Comparison of ENCODE assay signal across 11 mouse cellular contexts in genomic region chr1:143918949-143919348, GRCm38 (mm10).
DNase-seq lines count a peak whose midpoint lies in the region; ATAC-seq lines count a peak whose summit lies in the region.
"Had no signal": no experiment of that assay in that cellular context is flagged by ENCODE, and none has a peak within 500 bp of the region (broad histone marks: within the 10 kb centered on the region; RNA-seq: fewer than 3 reads in every experiment).

No protein-coding gene starts in this region.

- 79% methylated on average over 5 of the region's 5 CpGs for WGBS in intestine, embryonic 15.5 days
- 73% methylated on average over 5 of the region's 5 CpGs for WGBS in intestine, embryonic 16.5 days
- WGBS in forebrain, embryonic 11.5 days: 80% methylated on average over 5 of the region's 5 CpGs

- no peak for ATAC-seq in intestine, embryonic 15.5 days
- ATAC-seq in intestine, embryonic 16.5 days: no peak
- peak; percentile 76 for ATAC-seq in CD4-positive, CD25-positive, alpha-beta regulatory T cell, adult 4 months
- peak; percentile 32 to 41; a peak in 2 of 4 replicates for ATAC-seq in hematopoietic stem cell, adult 5-6 weeks (replicated peaks in 1 of 2; ENCODE audit: insufficient read depth in 1 of 2, low FRiP score in 2 of 2, low TSS enrichment in 1 of 2, low read depth in 1 of 2, poor library complexity in 2 of 2, severe bottlenecking in 2 of 2)
- no peak for ATAC-seq in forebrain, embryonic 11.5 days (replicated peaks; ENCODE audit: low FRiP score)

- H3K4me3 ChIP-seq in intestine, embryonic 15.5 days (replicated peaks): no peak overlapping the region
- no peak overlapping the region for H3K4me3 ChIP-seq in intestine, embryonic 16.5 days (ENCODE audit: low read length)
- no peak overlapping the region for H3K4me3 ChIP-seq in forebrain, embryonic 11.5 days (ENCODE audit: low read depth, low read length)
- H3K4me3 ChIP-seq: heart, embryonic 13.5 days had no signal

- H3K36me3 ChIP-seq in intestine, embryonic 15.5 days: no peaks in the 10 kb centered on the region
- no peaks in the 10 kb centered on the region for H3K36me3 ChIP-seq in intestine, embryonic 16.5 days (ENCODE audit: control insufficient read depth, insufficient read depth, low read length)
- no peaks in the 10 kb centered on the region for H3K36me3 ChIP-seq in splenic B cell, adult 2 months (ENCODE audit: control insufficient read depth, insufficient read depth, low read length, poor library complexity, severe bottlenecking)
- H3K36me3 ChIP-seq in forebrain, embryonic 11.5 days (ENCODE audit: control insufficient read depth, insufficient read depth, low read length): no peaks in the 10 kb centered on the region
- H3K36me3 ChIP-seq: heart, embryonic 13.5 days had no signal

- H3K4me2 ChIP-seq in intestine, embryonic 15.5 days (replicated peaks): no peak overlapping the region
- H3K4me2 ChIP-seq in intestine, embryonic 16.5 days (ENCODE audit: low read depth, low read length): no peak overlapping the region
- no peak overlapping the region for H3K4me2 ChIP-seq in forebrain, embryonic 11.5 days (ENCODE audit: low read depth, low read length, severe bottlenecking)
- H3K4me2 ChIP-seq: heart, embryonic 13.5 days; lung, embryonic 14.5 days had no signal

- H3K27ac ChIP-seq in intestine, embryonic 15.5 days: peak overlapping the region; percentile 36; the same call in 1 of the 2 replicates
- H3K27ac ChIP-seq in intestine, embryonic 16.5 days (ENCODE audit: low read length): no peak overlapping the region
- no peak overlapping the region for H3K27ac ChIP-seq in forebrain, embryonic 11.5 days (ENCODE audit: low read depth, low read length)
- H3K27ac ChIP-seq: heart, embryonic 13.5 days had no signal

- no peaks in the 10 kb centered on the region for H3K9me3 ChIP-seq in intestine, embryonic 15.5 days
- H3K9me3 ChIP-seq in intestine, embryonic 16.5 days (ENCODE audit: control insufficient read depth, low read length): no peaks in the 10 kb centered on the region
- no peaks in the 10 kb centered on the region for H3K9me3 ChIP-seq in forebrain, embryonic 11.5 days (ENCODE audit: control insufficient read depth, low read length)
- H3K9me3 ChIP-seq: heart, embryonic 13.5 days had no signal

- H3K9ac ChIP-seq in intestine, embryonic 15.5 days: no peak overlapping the region
- H3K9ac ChIP-seq in intestine, embryonic 16.5 days (ENCODE audit: low read depth, low read length): no peak overlapping the region
- H3K9ac ChIP-seq in forebrain, embryonic 11.5 days (ENCODE audit: low read length): no peak overlapping the region
- H3K9ac ChIP-seq: heart, embryonic 13.5 days; lung, embryonic 14.5 days had no signal

- H3K27me3 ChIP-seq in intestine, embryonic 15.5 days (replicated peaks): no peaks in the 10 kb centered on the region
- H3K27me3 ChIP-seq in intestine, embryonic 16.5 days (replicated peaks; ENCODE audit: control insufficient read depth, insufficient read depth, low read length): no peaks in the 10 kb centered on the region
- no peaks in the 10 kb centered on the region for H3K27me3 ChIP-seq in splenic B cell, adult 2 months (ENCODE audit: control insufficient read depth, insufficient read depth, low read length, poor library complexity, severe bottlenecking)
- no peaks in the 10 kb centered on the region for H3K27me3 ChIP-seq in forebrain, embryonic 11.5 days (ENCODE audit: control insufficient read depth, insufficient read depth, low read length)
- H3K27me3 ChIP-seq: heart, embryonic 13.5 days had no signal

- DNase-seq in splenic B cell, adult 2 months (ENCODE audit: low read depth, low spot score): peak; percentile 34
- DNase-seq in kidney, postnatal 10 days: no peak
- DNase-seq in forebrain, embryonic 11.5 days (ENCODE audit: low spot score): no peak
- no peak for DNase-seq in left cerebral cortex, adult 9 months (ENCODE audit: low spot score in 2 of 2)
- DNase-seq: kidney, postnatal 4 days; lung, embryonic 14.5 days had no signal

- H3K4me1 ChIP-seq in intestine, embryonic 15.5 days (replicated peaks): no peaks in the 10 kb centered on the region
- 0 out of 2 replicates have a peak, but pooled peaks cover 3% of the 10 kb centered on the region for H3K4me1 ChIP-seq in intestine, embryonic 16.5 days (ENCODE audit: control insufficient read depth, insufficient read depth, low read length)
- H3K4me1 ChIP-seq in forebrain, embryonic 11.5 days (replicated peaks; ENCODE audit: control insufficient read depth, insufficient read depth, low read length): no peaks in the 10 kb centered on the region
- H3K4me1 ChIP-seq: heart, embryonic 13.5 days had no signal

Comparison
In these comparisons a context has a peak if more than half of its experiments do, and no peak if none do; other contexts are left out.
1. ATAC-seq: peak in CD4-positive, CD25-positive, alpha-beta regulatory T cell, adult 4 months (single experiment) and hematopoietic stem cell, adult 5-6 weeks (2 of 2); none in intestine, embryonic 15.5 days (single experiment), intestine, embryonic 16.5 days (single experiment) and forebrain, embryonic 11.5 days (single experiment).